Mouse (Mus musculus) midbrain, postnatal 0 days (tissue): ENCODE measurements at regions not wholly inside any gene's neighbourhood (a gene's known extent, or its start where the extent isn't known, plus 50 kb on each side); places are given as distances from the start of the nearest gene placed in this dataset.
A peak's percentile ranks its signal among the peaks of the same experiment; 100 is the strongest.

Experiments
- ATAC-seq: fragments of 200-750 bp; cut with Nextera tagmentation; 2 replicates; pipeline ENCODE4 v1.8.0; 2017; ENCODE audit warnings: moderate number of reproducible peaks, mild to moderate bottlenecking, moderate TSS enrichment, moderate library complexity; ENCODE audit not compliant: low FRiP score
- DNase-seq: peaks from one replicate; pipeline ENCODE4 v3.0.0-alpha.2; 2015; ENCODE audit warnings: low spot score
- H3K27ac ChIP-seq: fragments of 300-500 bp; sonication (generic); 2 replicates; pipeline ENCODE4 v1.5.1; 2014; ENCODE audit warnings: low read depth, mild to moderate bottlenecking, low read length, mixed read lengths
- H3K27me3 ChIP-seq: fragments of 300-500 bp; sonication (generic); 2 replicates; pipeline ENCODE4 v1.6.1; 2014; ENCODE audit warnings: low read length, control low read depth, mixed read lengths; ENCODE audit not compliant: insufficient read depth
- H3K36me3 ChIP-seq: fragments of 300-500 bp; sonication (generic); 2 replicates; pipeline ENCODE4 v1.6.1; 2014; ENCODE audit warnings: low read length, control low read depth, mixed read lengths; ENCODE audit not compliant: insufficient read depth
- H3K4me1 ChIP-seq: fragments of 300-500 bp; sonication (generic); 2 replicates; pipeline ENCODE4 v1.6.1; 2014; ENCODE audit warnings: mild to moderate bottlenecking, control low read depth, antibody characterized with exemption, low read length, mixed read lengths; ENCODE audit not compliant: insufficient read depth
- H3K4me2 ChIP-seq: fragments of 300-500 bp; sonication (generic); 2 replicates; pipeline ENCODE4 v1.6.1; 2014; ENCODE audit warnings: low read depth, mild to moderate bottlenecking, low read length, mixed read lengths; ENCODE audit not compliant: poor library complexity, severe bottlenecking
- H3K4me3 ChIP-seq: fragments of 300-500 bp; sonication (generic); 2 replicates; pipeline ENCODE4 v1.5.1; 2014; ENCODE audit warnings: low read depth, mild to moderate bottlenecking, low read length, moderate library complexity
- H3K9ac ChIP-seq: fragments of 300-500 bp; sonication (generic); replicated peaks from 2 replicates; pipeline ENCODE4 v1.6.1; 2014; ENCODE audit warnings: mild to moderate bottlenecking, low read length, moderate library complexity, mixed read lengths; ENCODE audit not compliant: poor library complexity, severe bottlenecking
- H3K9me3 ChIP-seq: fragments of 300-500 bp; sonication (generic); 2 replicates; pipeline ENCODE4 v1.6.1; 2016; ENCODE audit warnings: low read length, control low read depth
- CTCF ChIP-seq: IDR thresholded peaks from 2 replicates; pipeline ENCODE4 v1.5.1; 2016; ENCODE audit warnings: antibody characterized with exemption, mild to moderate bottlenecking
- WGBS: fragments of 180-500 bp; shearing (Covaris S2); extraction: QIAGEN DNeasy Blood & Tissue Kit; methylation state at CpG from one replicate; pipeline ENCODE4 v1.1.7; 2014; 5-methylcytosine and 5-hydroxymethylcytosine counted together

DNA sequence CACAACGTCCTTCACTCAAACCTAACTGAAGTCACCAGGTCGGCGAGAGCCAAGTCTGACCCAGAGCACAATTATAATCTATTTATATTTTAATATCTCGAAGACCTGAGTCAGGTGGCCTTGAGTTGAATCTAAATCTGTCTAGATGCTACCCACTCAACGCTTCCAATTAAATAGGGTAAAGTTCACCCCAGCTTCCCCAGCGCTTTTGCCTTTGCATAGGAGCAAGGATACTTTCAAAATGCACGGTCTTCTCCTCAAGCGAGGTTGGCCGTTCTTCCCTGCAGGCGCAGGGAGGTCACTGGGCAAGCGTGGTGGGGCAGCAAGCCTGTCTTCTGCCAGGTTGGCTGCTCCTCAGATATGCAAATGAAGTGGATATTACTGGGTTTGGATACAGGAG is 194.6 kb upstream of the Prox1 start:
- TF ChIP-seq CTCF, result no peak
- ATAC-seq (no peak), DNase-seq (no peak)
- Histone ChIP-seq H3K27me3 (no peaks in the 10 kb centered on the region), H3K9me3 (no peaks in the 10 kb centered on the region), H3K4me2 (no peak overlapping the region), H3K4me3 (no peak overlapping the region), H3K27ac (no peak overlapping the region), H3K9ac (no peak overlapping the region), H3K36me3 (no peaks in the 10 kb centered on the region), H3K4me1 (no peaks in the 10 kb centered on the region)
- WGBS, result 85% methylated on average over 11 of the region's 11 CpGs

DNA sequence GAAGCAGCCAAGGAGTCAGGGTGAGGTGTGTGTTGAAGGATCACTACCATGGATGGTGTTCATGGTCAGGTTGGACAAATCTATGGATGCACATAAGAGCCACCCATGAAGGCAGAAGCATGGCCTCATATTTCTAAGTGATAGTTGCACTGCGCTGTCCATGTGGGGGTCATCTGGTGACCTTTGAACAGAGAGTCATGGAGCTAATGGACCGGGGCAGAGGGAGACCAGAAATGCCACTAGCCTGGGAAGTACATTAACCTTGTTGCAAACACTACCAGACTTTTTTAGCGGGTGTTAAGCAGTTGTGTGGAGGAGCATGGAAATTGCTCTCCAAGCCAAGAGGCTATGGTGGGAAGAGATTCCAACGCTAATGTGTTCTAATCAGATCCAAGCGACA is 190.1 kb upstream of the Prox1 start:
- Histone ChIP-seq H3K4me1 (no peaks in the 10 kb centered on the region), H3K4me3 (no peak overlapping the region), H3K36me3 (no peaks in the 10 kb centered on the region), H3K9me3 (no peaks in the 10 kb centered on the region), H3K9ac (no peak overlapping the region), H3K27me3 (no peaks in the 10 kb centered on the region), H3K27ac (no peak overlapping the region), H3K4me2 (no peak overlapping the region)
- ATAC-seq (no peak), DNase-seq (no peak)
- TF ChIP-seq CTCF, result no peak
- 99% methylated on average over 5 of the region's 5 CpGs for WGBS

GRCm38 (mm10) chr1:190357779-190358178 is 187.3 kb upstream of the Prox1 start:
- Histone ChIP-seq H3K4me1 (no peaks in the 10 kb centered on the region), H3K9me3 (no peaks in the 10 kb centered on the region), H3K27me3 (no peaks in the 10 kb centered on the region), H3K9ac (no peak overlapping the region), H3K4me2 (no peak overlapping the region), H3K4me3 (no peak overlapping the region), H3K36me3 (no peaks in the 10 kb centered on the region), H3K27ac (no peak overlapping the region)
- DNase-seq (no peak), ATAC-seq (no peak)
- WGBS, result 78% methylated on average over 5 of the region's 5 CpGs
- TF ChIP-seq CTCF, result no peak

- DNase-seq (peak; percentile 5), ATAC-seq (no peak)
- no peak overlapping the region for H3K9ac ChIP-seq
- no peaks in the 10 kb centered on the region for H3K4me1 ChIP-seq
- no peaks in the 10 kb centered on the region for H3K27me3 ChIP-seq
- H3K9me3 ChIP-seq, result no peaks in the 10 kb centered on the region
- no peak overlapping the region for H3K4me3 ChIP-seq
- H3K36me3 ChIP-seq, result no peaks in the 10 kb centered on the region
- 72% methylated on average over 5 of the region's 5 CpGs for WGBS
- no peak overlapping the region for H3K27ac ChIP-seq
- H3K4me2 ChIP-seq, result no peak overlapping the region
- TF ChIP-seq CTCF, result no peak
Measured at GRCm38 (mm10) chr1:190347610-190348009, 177.1 kb upstream of the Prox1 start.

DNA sequence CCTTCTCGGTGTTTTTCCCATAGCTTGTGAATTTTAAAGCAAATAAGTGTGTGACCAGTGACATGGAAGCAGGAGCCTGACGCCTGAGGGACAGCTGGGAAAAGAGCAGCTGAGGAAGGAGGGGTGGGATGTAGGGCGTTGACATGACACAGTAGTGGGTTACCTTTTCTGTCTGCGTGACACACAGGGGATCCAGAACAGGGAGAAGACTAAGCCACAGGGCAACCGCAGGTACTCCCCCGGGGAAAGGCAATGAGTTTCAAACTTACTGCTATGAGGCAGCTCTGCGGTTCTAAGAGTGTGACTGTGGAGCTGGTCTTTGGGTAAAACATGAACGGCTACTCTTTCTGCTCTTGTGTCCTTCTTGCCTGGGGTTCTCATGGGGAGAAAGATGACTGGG is 170.2 kb upstream of the Prox1 start:
- H3K4me2 ChIP-seq, result no peak overlapping the region
- DNase-seq (no peak), ATAC-seq (no peak)
- H3K27me3 ChIP-seq, result no peaks in the 10 kb centered on the region
- no peak for TF ChIP-seq CTCF
- no peak overlapping the region for H3K27ac ChIP-seq
- H3K4me3 ChIP-seq, result no peak overlapping the region
- WGBS, result 92% methylated on average over 8 of the region's 8 CpGs
- H3K4me1 ChIP-seq, result no peaks in the 10 kb centered on the region
- no peaks in the 10 kb centered on the region for H3K36me3 ChIP-seq
- no peak overlapping the region for H3K9ac ChIP-seq
- H3K9me3 ChIP-seq, result no peaks in the 10 kb centered on the region

- no peaks in the 10 kb centered on the region for H3K36me3 ChIP-seq
- no peak for DNase-seq
- no peaks in the 10 kb centered on the region for H3K27me3 ChIP-seq
- no peaks in the 10 kb centered on the region for H3K9me3 ChIP-seq
- WGBS, result 59% methylated on average over 2 of the region's 2 CpGs
- H3K4me2 ChIP-seq, result no peak overlapping the region
- H3K4me3 ChIP-seq, result no peak overlapping the region
- no peak overlapping the region for H3K27ac ChIP-seq
- TF ChIP-seq CTCF, result no peak
- no peaks in the 10 kb centered on the region for H3K4me1 ChIP-seq
- no peak overlapping the region for H3K9ac ChIP-seq
- ATAC-seq, result no peak
Measured at GRCm38 (mm10) chr1:190334471-190334870, 164.0 kb upstream of the Prox1 start.

DNA sequence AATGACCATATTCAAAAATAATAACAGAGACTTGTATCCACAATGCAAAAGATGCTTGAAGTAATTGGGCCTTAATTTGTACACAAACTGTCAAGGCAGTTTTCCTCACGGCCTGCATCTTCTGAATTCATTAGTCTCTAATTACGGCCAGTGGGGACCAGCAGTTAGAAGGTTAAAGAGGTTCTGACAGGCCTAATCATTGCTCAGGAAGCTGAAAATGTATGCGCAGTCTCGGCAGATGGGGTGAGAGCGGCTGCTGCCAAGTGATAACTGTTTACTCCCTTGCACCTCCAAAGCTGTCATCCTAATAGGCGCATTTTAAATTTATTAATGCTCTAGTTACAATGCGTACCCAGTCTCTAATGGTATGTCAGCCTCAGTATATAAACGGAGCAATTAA is 163.5 kb upstream of the Prox1 start:
- ATAC-seq (no peak), DNase-seq (peak; percentile 71)
- Histone ChIP-seq H3K9me3 (no peaks in the 10 kb centered on the region), H3K36me3 (no peaks in the 10 kb centered on the region), H3K9ac (no peak overlapping the region), H3K4me1 (no peaks in the 10 kb centered on the region), H3K27me3 (no peaks in the 10 kb centered on the region), H3K4me2 (no peak overlapping the region), H3K27ac (no peak overlapping the region), H3K4me3 (no peak overlapping the region)
- TF ChIP-seq CTCF, result no peak
- 35% methylated on average over 8 of the region's 8 CpGs for WGBS
